Mouse (Mus musculus) layer of hippocampus, postnatal 14 days (tissue): ENCODE results near the gene Ankrd44. TPM values are rescaled to one million over a fixed set of nuclear protein-coding genes. Genes with fewer than 3 reads are reported as not detected.

Source experiments
- DNase-seq, 2 experiments: peaks; one replicate each; pipeline ENCODE4 v3.0.0; 2021 to 2022; ENCODE audit warnings: low spot score in 2 of 2, mixed read lengths in 1 of 2
- total RNA-seq, 2 experiments: library from RNA; stranded (reverse); gene quantifications; 2 replicates each; pipeline ENCODE4 v1.2.3; 2021

Ankrd44 gene
- total RNA-seq, 2 experiments from 2014 or later = 24.3 to 26.0 TPM

DNA sequence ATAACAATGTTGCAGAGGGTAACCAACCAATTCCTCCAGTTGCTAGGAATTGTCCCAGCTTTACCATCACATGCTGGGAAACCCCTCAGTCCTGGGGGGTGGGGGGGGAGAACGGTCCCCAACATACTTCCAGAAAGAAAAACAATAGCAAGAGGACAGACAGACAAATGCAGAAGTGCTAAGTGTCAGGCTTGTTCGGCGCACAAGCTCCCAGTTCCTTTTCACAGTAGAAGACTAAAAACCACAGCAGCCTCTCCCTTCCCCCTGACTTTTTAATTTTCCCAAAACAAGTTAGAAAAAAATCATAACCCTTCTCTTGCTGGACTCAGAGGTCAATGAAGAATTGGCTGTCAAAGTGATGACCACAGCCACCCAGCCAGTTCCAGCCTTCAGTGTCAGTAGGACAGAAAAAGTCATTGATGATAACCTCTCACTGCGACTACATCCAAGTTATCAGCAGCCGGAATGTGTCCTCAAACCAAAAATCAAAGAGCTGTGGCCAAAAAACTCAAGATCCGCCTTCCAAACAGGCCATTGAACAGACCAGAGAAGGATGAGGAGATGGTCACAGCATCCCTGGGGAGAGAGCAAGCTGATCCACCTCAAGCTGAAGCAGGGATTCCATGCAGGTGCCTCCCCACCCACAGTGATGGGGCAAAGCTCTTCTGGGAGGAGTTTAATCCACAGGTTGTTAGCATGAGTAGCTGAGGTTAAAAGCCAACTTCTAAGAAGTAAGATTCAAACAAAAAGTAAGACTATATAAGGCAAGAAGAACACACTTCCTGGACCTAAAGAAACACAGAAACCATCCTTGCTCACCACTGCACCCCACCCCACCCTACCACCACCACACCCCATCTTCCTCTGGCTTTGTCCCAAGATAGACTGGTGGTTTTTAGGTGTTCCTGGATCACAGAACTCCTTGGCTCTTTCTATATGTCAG, 2.5 kb downstream of the Ankrd44 start:
- DNase-seq = no peak

DNA sequence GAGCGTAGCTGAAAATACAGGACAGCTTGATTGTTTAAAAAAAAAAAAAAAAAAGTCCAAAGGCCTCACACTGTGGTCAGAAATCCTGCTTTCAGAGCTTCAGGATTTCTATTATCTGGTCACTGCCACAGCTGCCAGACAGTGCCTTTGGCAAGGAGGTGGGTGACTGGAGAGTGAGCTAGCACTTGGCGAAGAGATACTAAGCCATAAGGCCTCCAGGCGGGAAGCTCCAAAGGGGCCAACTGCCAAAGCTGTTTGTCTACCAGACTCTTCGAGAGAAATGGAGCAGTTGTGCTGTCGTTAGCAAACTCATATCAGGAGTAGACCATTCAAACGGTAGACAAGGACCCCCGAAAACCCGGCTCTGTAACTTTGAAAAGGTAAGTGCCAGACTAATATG, 3.5 kb downstream of the Ankrd44 start:
- DNase-seq = peak; percentile 59 to 71

DNA sequence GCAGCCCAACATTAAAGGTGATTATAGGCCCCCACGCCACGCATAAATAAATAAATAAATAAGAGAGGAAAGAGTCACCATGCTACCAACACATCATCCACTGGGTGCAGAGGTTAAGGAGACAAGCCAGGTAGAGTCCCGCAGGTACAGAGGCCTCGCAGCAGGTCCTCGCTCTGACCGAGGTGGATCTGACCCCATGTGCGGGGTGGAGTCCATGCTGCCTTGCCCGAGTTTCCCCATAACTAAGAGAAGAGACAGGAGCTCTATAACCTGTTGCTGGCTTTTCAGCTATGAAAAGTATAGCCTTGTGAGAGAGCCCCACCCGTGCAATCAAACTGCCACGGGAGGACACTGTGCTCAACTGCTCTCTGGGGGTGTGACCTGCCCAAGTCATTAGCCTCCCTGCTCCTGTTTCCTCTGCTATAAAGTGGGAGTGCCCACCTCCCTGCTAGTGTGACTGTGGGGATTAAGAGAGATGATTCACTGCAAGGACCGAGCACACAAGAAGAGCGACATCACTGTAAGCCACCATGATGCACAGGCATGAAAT, 4.1 kb downstream of the Ankrd44 start:
- DNase-seq = no peak

DNA sequence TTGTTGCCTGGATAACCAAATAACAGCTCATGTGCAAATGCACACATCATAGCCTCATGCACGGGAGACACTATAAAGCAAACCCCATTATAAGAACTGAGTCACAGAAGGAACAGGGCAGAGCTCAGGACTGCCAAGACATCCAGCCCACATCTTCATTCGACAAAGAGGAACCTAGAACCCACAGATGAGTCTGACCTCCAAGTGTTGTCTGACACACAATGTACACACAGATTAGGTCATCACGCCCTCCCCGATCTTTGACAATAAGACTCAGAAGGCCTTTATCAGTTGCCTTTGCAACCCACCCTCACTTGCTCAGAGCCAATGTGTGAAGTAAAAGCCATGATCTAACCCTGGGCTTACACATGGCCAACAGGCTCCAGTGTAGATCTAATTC, 6.1 kb downstream of the Ankrd44 start:
- DNase-seq = no peak

DNA sequence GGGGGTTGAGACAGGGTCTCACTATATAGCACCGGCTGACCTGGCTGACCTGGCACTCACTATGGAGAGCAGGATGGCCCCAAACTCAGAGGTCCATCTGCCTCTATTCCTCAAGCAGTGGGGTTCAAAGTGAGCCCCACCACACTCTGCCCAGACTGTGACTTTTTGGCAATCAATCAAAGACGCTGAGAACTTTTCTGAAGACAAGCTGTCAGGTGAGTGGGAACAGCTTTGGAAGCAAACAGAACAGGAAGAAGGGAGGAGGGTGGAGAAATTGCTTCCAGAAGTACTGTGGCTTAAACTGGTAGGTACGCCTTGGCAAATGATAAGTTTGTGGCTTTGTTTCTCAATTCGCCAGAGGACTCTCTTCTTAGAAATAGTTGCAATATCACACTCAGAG, 9.7 kb downstream of the Ankrd44 start:
- DNase-seq = no peak

DNA sequence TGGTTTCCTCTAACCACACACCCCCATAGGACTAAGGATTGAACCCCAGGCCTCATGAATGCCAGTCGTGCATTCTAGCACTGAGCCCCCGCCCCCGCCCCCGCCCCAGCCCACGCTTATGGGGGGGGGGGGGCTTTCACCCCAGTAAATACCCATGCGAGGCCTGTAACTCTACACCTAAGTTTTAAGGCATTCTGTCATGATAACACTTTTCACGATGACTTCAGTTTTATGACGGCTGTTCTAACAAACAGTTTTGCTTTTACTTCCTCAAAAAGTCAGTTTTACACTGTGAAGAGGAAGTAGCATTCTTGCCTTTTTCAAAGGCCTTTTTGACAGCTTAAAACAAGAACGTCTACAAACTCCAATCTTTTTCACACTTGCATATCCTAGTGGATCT, 11.8 kb downstream of the Ankrd44 start:
- DNase-seq = no peak

DNA sequence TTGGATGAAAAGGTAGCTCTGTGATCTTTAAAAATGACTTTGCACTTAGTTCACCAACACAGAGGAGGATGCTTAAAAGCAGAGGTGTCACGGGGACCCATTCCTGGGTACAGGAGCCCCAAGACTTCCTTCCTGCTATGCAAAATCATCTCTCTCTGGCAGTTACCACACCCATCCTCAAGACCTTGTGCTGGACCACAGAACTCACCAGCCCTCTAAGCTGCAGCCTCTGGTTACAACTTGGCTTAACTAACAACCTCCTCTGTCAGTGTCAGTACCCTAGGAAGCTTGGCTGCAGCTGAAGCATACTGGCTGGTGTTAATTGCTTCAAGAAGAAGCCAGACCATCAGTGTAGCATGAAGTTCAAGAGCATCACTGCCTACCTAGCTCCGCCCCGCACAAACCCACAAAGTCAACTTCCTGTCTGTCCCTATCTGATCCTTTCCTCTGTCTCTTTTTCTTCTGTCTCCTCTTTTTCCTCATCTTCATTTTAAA, 12.8 kb downstream of the Ankrd44 start:
- no peak for DNase-seq

DNA sequence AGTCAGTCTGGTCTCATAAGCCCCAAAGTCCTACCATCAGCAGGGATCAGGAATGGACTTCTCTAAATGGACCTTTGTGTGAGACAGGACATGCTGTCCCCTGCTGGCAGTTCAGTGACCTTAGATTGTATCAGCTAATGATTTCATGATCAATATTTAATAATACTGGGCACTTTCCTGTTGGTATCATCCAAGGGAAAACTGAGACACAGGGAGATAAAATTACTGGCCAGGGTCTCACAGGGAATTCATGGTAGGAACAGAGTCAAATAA, 13.2 kb downstream of the Ankrd44 start:
- DNase-seq = no peak

DNA sequence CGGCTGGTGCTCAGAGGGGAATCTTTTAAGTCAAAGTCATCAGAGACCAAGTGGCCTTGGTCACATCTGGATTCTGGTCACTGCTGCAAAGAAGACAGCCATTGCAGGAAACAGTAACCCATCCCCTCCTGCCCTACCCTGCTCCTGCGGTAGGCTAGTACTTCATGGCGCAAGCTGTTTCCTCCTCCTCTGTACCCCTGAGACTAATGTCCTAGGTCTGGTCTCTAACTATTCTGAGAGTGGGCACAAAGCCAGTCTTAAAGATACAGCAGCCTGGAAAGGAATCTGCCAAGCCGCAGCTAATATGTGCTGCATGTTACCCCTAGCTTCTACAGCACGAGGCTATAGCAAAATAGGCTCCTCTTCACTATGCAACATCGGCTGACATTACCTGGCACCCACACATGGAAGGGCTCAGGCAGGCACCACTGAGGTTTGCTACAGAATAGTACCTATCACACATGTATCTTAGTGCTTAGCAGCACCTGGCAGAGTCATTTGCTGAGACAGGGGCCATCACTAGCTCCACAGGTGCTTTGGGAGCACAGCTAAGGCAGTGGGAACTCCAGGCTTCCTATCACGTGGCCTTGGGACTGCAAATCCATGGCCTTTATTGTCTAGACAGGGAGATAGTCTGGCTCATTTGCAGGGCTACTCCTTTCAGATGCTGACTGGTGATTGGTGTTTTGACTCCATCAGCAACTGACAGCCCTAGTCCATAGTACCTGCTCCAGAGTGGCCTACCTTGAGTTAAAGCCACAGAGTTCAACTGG, 13.7 kb downstream of the Ankrd44 start:
- no peak for DNase-seq

DNA sequence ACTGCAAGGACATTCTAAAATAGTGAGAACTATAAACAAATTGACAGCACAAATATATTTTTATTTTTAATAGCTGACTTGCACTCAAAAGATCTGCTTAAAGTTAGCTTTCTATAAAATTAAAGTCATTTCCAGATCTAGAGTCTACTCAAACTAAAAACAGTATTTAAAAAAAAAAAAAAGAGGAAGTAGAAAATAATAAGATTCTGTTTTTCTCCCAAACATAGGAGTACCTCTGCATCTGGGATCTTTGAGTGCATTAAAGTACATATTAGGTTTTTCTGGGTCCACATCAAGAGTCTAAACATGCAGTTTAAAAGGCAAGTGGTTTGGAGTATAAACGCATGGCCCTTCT, 15.0 kb downstream of the Ankrd44 start:
- DNase-seq = no peak

DNA sequence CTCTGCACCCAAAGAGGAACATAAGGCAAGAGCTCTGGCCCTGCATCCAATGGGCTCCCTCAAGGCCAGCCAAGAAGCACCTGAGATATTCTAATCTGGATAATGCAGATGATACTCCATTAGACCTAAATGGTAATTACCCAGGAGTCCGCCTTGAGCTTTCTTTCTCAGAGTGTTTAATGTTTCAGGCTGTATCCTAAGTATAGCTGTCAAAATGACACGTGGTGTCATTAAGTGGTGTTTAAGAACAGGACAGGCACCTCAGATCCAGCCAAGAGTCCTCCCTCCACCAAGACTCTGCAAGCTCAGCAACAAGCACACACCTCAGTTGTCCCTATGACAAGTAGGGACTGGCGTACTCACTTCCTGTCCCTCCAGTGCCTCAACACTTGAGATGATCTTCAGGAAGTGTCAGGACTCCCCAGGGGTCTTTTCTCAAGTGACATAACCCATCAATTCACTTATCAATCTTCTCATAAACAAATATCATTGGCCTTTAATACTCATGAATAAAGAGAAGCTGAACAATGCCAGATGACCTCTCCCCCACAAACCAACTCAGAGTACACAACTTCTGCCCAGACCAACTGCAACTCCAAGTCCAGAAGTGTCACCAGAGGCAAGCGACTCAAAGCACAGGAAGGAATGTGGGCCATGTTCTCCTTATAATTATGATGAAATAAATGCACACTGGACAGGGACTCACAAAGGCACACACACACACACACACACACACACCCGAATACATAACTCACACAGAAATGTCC, 15.5 kb downstream of the Ankrd44 start:
- no peak for DNase-seq

DNA sequence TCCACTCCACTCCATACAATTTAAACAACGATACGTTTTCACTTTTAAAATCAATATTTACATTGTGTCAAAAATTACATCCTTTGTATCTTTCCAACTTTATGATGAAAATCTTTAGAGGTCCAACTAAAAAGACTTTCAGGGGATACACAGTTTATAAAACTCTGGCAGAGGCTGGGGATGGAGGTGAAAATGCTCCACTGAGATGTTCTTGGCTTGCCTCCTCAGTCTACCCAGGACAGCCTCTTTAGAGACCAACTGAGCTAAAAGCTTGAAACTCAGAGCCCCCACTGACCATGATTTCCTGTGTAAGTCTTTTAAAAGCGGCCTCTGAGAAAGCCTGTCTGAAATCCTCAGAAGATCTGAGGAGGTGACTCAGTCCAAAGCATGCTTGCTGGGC, 17.4 kb downstream of the Ankrd44 start:
- DNase-seq = no peak

DNA sequence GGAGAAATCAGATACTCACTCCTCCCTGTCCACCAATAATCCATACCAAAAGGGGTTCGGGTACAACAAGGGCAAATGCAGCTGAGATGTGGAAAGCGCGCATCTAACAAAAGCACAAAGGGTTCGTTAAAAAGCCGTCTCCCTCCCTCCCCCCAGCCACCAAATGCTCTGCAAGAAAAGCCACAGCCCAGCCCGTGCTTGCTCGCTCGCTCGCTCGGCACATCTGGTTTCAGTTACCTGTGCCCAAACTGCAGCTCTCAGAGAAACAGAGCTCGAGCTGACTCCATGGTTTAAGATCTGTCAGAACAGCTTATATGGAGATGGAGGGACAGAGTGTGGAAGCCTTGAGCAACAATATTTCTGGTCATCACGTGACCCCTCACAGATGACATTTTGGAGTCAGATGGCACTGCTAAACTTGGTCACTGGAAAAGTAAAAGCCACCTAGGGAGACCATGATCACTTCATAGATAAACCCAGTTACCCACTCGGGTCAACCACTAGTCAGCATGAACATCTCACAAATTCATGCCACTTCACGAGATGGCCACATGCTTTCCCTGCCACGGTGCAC, 19.0 kb downstream of the Ankrd44 start:
- no peak for DNase-seq

DNA sequence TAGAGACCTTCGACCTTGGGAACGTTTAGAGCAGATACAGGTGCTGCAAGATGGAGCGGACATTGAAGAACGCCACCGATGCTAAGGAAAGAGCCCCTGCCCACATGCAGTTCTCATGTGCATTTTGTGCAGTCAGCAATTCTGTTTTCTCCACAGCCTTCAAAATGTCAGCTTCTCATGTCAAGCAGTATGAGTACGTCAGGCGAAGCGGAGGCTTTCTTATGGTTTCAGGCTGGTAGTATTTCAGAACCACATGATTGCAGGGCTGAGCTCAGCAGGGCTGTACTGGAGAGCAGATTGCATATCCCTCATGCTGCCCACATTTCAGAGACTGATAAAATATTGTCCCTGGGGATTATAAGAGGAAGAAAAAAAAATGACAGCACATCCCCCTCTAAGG, 19.9 kb downstream of the Ankrd44 start:
- no peak for DNase-seq

DNA sequence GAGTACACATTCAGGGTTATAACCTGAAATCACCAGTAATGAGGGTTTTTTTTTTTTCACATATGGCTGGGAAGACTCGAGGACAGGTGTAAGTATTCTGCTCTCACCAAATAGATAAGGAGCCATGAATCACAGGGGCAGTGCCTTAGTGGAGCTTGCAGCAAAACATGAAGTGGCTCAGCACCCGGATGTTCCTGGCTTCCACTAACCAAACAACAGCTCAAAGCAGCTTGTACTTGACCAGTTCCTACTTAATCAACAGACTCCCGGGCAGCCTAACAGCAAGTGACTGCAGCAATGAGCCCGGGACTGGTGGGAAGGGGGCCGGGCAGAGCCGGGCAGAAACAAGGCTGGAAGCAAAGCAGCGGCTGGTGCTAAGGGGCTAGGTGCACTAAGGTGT, 20.6 kb downstream of the Ankrd44 start:
- DNase-seq = no peak

DNA sequence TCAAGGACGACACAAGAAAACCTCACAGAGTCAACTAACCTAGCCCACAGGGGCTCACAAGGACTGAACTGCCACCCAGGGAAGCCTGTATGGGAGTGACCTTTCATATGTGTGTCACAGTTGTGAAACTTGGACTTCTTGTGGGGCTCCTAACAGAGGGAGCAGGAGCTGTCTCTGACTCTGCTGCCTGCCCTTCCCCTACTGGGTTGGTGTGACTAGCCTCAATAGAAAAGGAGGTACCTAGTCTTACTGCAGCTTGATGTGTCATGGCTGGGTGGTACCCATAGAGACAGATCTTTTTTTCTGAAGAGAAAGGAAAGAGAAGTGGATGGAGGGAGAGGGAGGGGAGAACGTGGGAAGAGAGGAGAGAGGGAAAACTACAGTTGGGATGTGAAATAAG, 22.0 kb downstream of the Ankrd44 start:
- no peak for DNase-seq

DNA sequence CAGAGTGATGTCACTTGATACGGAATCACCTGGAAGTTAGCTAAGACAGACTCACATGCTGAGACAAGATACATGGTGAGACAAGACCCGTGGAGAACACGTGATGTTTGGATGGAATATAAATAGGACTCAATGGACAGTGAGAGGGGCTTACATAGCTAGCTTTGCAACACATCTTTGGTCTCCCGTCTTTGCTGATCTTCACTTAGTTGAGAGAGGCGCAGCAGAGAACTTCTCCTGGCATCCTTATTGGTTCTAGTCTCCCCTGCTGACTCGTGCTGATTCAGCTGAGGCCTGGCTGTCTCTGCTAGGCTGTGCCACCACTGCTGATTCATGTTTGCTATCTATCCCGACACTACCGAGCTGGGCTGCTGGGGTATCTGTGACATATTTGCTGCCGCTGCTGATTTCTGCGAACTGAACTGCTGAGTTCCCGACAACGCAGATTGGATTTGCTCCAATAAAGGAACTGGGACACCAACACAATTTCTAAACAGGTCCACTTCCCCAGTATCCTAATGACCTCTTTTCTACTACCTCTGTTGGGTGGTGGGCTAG, 23.4 kb downstream of the Ankrd44 start:
- DNase-seq = no peak

DNA sequence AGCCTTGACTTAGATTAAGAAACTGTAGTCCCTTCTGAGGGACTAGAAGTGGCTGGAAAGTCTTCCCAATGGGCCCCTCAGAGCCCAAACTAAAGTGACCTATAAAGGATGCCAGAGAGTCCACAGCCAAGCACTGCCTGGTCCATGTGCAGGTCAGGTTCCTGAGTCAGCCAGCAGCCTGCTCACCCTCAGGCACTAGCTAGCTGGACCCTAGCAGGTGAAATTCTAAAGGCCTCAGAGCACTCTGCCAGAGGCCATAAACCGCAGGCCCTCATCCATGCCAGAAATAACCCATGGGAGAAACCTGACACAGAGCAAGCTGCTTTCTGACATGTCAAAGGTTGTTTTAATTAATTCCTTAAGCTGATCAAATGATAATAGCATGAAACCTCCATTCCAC, 25.1 kb downstream of the Ankrd44 start:
- DNase-seq = no peak

DNA sequence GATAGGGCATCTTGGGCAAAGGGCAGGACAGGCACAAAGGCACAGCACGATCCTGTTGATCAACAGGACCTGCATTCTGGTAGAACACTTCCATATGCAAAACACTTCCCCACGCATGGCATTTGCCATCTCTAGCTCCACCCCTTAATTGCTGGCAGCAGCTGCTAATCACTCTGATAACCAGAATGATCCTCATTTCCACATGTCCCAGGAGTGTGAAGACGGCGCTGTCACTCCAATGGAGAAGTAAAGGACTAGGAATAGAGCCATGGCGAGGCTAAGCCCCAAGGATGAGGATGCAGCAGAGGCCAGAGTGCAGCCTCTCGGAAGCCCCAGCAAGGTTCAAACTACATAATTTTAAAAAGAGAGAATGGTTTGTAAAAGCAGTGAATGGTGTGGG, 26.9 kb downstream of the Ankrd44 start:
- no peak for DNase-seq

DNA sequence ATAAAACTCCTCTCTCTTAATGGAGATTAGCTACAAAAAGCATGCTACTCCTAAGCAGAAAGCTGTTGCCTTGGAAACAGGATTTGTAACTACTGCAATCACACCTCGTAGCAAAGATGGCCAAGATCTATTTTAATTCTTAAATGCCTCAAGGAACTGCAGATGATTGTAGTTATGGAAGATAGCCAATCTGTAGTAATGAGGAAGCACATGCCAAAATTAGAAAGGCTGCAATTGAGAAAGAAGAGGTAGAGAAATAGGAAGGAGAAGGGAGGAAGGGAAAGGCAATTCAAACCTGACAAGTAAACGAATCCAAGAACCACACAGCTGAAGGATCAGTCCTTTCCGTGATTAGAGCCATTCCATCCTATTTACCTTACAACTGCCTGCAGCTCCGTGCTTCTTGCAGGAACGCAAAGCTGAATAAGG, 27.5 kb downstream of the Ankrd44 start:
- DNase-seq = peak in 1 of 2 experiments; percentile 63

DNA sequence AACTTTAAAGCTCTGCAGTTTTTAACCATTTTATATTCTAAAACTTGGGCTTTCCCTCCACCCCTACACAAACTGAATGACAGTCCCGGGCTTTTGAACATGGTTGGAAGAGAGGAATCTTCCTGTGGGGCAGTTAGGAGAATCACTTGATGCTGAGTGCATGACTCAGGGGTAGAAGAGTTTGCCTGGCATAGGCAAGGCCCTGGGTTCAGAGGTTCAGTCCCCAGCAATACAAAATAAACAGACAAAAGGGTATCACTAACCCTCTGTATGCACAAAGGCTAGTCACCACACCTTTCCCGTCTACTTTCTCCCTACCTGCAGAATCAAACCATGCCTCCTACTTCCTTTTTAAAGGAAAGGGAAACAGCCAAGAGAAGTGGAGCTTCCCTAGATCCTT, 28.5 kb downstream of the Ankrd44 start:
- no peak for DNase-seq
